Mouse (Mus musculus): ENCODE measurements around the gene Anks4b. TPM values are rescaled to one million over a fixed set of nuclear protein-coding genes. Genes with fewer than 3 reads are reported as not detected.

Gene Anks4b
- 125 TPM for polyA plus RNA-seq (2014; fragmentation: Illumina TruSeq; extraction: RNeasy Lipid Tissue Mini Kit (QIAGEN cat#74804); ENCODE audit: low read depth, low replicate concordance)

GRCm38 (mm10) chr7:120173603-120174244 lies at the start of gene Anks4b:
Anks4b (plus strand) TSS chr7:120173858.

GRCm38 (mm10) chr7:120145191-120145590 lies 28.5 kb upstream of the Anks4b start, which contains the start of gene Zp2:
Zp2 (minus strand) TSS chr7:120145291.

GRCm38 (mm10) chr7:120201771-120202170 lies 28.1 kb downstream of the Anks4b start, which contains the start of gene Crym:
Crym (minus strand) TSS chr7:120202111.

GRCm38 (mm10) chr7:120203789-120204188 lies 30.1 kb downstream of the Anks4b start, which contains the start of gene Abca14:
Abca14 (plus strand) TSS chr7:120203961.

Other genes starting within 250 kb of the Anks4b start
- gene Dnah3, start 78.6 kb upstream of the Anks4b start, polyA plus RNA-seq (2014; fragmentation: Illumina TruSeq; extraction: RNeasy Lipid Tissue Mini Kit (QIAGEN cat#74804); ENCODE audit: low read depth, low replicate concordance), result not detected
- 43.0 TPM for gene Tmem159, start 71.5 kb upstream of the Anks4b start, polyA plus RNA-seq (2014; fragmentation: Illumina TruSeq; extraction: RNeasy Lipid Tissue Mini Kit (QIAGEN cat#74804); ENCODE audit: low read depth, low replicate concordance)
- gene Zp2, start 28.6 kb upstream of the Anks4b start, polyA plus RNA-seq (2014; fragmentation: Illumina TruSeq; extraction: RNeasy Lipid Tissue Mini Kit (QIAGEN cat#74804); ENCODE audit: low read depth, low replicate concordance), result 1.9 TPM
- gene Crym, start 28.3 kb downstream of the Anks4b start, polyA plus RNA-seq (2014; fragmentation: Illumina TruSeq; extraction: RNeasy Lipid Tissue Mini Kit (QIAGEN cat#74804); ENCODE audit: low read depth, low replicate concordance), result 1.0 TPM
- 1.1 TPM for gene Abca14, start 30.1 kb downstream of the Anks4b start, polyA plus RNA-seq (2014; fragmentation: Illumina TruSeq; extraction: RNeasy Lipid Tissue Mini Kit (QIAGEN cat#74804); ENCODE audit: low read depth, low replicate concordance)
- gene Abca15, start 154.8 kb downstream of the Anks4b start, polyA plus RNA-seq (2014; fragmentation: Illumina TruSeq; extraction: RNeasy Lipid Tissue Mini Kit (QIAGEN cat#74804); ENCODE audit: low read depth, low replicate concordance), result 0.22 TPM
- gene Abca16, start 235.8 kb downstream of the Anks4b start, polyA plus RNA-seq (2014; fragmentation: Illumina TruSeq; extraction: RNeasy Lipid Tissue Mini Kit (QIAGEN cat#74804); ENCODE audit: low read depth, low replicate concordance), result not detected

Data from sigmoid colon, adult 10 weeks (tissue).